Mouse (Mus musculus): ENCODE measurements around the gene Taf3.

GRCm38 (mm10) chr2:9918691-9919471, 129.5 kb downstream of the Taf3 start:
- TF ChIP-seq POLR2A (IDR thresholded peaks at IDR 0.05; ENCODE audit: borderline replicate concordance, insufficient read depth, low read length) (no peak), CTCF (IDR thresholded peaks at IDR 0.05; ENCODE audit: borderline replicate concordance, insufficient read depth, low read depth, low read length) (no peak)

Data from cerebellum, adult 2 months (tissue).